Mouse (Mus musculus) megakaryocyte progenitor cell, adult 5-6 weeks (primary cell): ENCODE results near the gene Ip6k2. TPM values are rescaled to one million over a fixed set of nuclear protein-coding genes. Genes with fewer than 3 reads are reported as not detected.

Experiments used
- ATAC-seq: replicated peaks from 2 replicates; pipeline ENCODE4 v1.8.0; 2016; ENCODE audit warnings: mild to moderate bottlenecking, moderate TSS enrichment, inconsistent platforms; ENCODE audit not compliant: poor library complexity
- total RNA-seq, 2 experiments: library from RNA; stranded (forward) in 1 of 2; stranded (reverse) in 1 of 2; fragments of 157-497, 149-512 nt in 1 of 2; fragments of 200-1000 nt in 1 of 2; gene quantifications; 2 replicates each; pipeline versions ENCODE4 v1.2.3 to v1.2.4; 2015 to 2017

Gene Ip6k2
- total RNA-seq, 2 experiments from 2014 or later = 21.1 to 40.9 TPM

DNA sequence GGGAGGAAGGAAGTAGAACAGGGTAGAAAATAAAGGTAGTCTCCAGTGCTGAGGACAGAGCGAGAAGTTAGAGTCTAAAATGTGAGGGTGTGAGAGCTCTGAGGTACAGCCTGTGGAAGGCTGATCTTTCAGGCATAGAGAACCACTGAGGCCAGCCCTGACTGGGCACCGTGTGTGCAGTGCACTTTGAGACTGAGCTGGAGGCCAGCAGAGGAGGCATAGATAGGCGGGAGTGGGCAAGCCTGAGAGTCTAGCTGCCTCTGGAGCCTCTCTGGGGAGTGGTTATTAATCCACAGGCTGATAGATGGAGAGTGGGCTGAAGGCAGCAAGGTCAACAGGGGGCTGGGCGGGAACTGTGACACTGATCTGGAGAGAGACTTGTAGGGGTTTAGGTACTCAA lies 1.7 kb upstream of the Ip6k2 start:
- ATAC-seq = no peak

GRCm38 (mm10) chr9:108782836-108783547 lies 604 bp upstream of the Ip6k2 start:
- no peak for ATAC-seq

GRCm38 (mm10) chr9:108785416-108785815 lies 1.8 kb downstream of the Ip6k2 start:
- no peak for ATAC-seq

- ATAC-seq = no peak
Measured at GRCm38 (mm10) chr9:108786494-108786893, 2.9 kb downstream of the Ip6k2 start.

- no peak for ATAC-seq
Measured at GRCm38 (mm10) chr9:108787080-108787479, 3.5 kb downstream of the Ip6k2 start.

GRCm38 (mm10) chr9:108788713-108789112 lies 5.1 kb downstream of the Ip6k2 start:
- no peak for ATAC-seq

GRCm38 (mm10) chr9:108792307-108792706 lies 8.7 kb downstream of the Ip6k2 start:
- ATAC-seq = peak; percentile 55

- ATAC-seq = peak; percentile 21; the same call in 1 of the 2 replicates
Measured at GRCm38 (mm10) chr9:108792730-108793129, 9.1 kb downstream of the Ip6k2 start.

- no peak for ATAC-seq
Measured at GRCm38 (mm10) chr9:108795281-108795680, 11.7 kb downstream of the Ip6k2 start.

DNA sequence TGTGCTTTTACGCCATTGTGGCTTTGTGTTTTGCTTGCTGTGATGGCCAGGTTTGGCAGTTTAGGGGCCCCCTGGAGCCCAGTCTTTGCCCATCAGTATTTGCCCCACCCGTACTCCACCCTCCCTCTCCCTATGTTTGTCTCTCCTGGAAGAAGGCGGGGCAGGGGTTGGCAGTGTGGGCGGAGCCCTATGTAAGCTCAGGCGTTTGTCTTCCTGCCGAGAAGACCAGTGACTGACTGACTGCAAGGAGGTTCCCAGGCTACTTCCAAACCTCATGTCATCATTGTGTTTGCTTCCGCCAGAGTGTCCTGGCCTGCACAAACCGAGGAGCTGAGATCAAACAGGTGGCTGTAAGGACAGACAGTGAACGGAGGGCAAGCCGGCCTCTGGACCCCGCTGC lies 12.2 kb downstream of the Ip6k2 start:
- peak; percentile 87 for ATAC-seq

DNA sequence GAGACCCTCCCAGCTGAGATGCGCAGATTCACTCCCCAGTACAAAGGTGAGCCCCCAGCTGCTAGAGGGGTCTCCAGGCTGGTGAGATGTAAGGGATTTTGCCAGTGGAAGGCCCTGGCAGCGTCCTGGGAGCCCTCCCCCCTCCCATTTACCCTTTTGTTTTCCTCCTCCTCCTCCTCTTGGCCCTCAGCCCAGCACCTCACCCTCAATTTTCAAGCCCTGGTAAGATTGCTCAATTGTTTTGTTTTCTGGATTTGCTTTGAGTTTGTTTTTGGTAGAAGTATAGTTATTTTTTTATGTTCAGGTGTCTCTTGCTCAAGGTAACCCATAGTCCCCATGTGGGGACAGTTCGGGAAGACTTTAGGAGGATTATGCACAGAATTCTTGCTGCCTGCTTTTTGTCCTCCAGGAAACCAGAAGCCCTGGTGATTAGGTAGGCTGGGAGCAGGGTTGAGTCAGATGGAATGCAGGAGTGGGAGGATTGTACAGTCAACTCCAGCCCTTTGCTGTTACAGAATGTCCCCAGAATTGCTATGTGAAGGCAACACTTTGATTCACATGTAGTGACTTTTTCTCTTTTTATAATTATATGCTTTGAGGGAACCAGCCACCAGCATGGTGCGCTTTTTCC lies 12.9 kb downstream of the Ip6k2 start:
- ATAC-seq = no peak

- ATAC-seq = no peak
Measured at GRCm38 (mm10) chr9:108797477-108797876, 13.9 kb downstream of the Ip6k2 start.

DNA sequence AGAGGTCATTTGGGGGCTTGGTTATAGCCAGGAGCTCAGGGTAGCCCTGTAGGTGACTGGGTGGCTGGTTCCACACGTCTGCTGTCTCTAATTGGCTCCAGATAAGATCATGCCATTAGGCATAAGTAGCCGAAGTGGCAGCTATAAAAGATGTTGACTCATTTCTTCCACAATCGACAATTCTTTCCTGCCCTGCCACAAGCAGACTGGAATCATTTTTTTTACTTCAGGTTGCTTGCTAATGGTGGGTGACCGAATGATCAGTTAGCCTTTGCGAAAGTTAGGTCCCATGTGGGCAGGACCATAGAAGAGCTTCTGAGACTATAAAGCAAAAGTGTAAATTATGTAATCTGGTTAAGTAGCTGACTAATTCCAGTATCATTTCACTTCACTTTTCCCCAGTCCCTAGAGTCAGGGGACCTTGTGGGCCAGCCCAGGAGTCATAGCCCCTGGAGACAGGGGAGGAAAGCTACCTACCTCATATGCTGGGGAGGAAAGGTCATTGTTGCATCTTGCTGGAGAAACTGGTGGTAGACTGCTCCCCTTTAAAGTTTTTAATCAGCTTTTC lies 15.0 kb downstream of the Ip6k2 start:
- no peak for ATAC-seq

- no peak for ATAC-seq
Measured at GRCm38 (mm10) chr9:108799564-108799963, 16.0 kb downstream of the Ip6k2 start.

DNA sequence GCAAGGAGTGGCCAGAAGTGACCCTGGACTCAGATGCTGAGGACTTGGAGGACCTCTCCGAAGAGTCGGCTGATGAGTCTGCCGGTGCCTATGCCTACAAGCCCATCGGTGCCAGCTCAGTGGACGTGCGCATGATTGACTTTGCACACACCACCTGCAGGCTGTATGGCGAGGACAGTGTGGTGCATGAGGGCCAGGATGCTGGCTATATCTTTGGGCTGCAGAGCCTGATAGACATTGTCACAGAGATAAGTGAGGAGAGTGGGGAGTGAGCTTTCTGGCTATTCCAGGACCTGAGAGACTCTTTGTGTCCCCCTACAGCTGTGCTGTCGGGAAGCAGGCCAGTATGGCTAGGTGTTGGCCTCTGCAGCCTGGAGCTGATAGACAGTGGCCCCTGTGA lies 22.2 kb downstream of the Ip6k2 start:
- ATAC-seq = peak; percentile 47

- no peak for ATAC-seq
Measured at GRCm38 (mm10) chr9:108806379-108806778, 22.8 kb downstream of the Ip6k2 start.

DNA sequence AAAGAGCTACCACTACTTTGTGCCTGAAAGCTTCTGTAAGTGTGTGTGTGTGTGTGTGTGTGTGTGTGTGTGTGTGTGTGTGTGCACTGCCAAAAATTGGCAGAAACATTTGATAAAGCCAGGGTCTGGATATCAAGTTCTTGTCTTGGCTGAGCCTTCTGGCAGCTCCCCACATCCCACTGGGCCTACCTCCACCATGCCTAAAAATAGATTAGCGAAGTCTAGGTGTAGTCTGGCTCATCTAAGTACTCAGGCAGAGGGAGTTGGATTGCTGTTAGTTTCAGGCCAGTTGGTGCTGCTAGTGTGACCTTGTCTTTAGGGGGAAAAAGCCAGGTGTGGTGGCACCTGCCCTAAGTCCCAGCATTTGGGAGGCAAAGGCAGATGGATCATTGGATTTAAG lies 23.2 kb downstream of the Ip6k2 start:
- ATAC-seq = peak; percentile 15; the same call in 1 of the 2 replicates

DNA sequence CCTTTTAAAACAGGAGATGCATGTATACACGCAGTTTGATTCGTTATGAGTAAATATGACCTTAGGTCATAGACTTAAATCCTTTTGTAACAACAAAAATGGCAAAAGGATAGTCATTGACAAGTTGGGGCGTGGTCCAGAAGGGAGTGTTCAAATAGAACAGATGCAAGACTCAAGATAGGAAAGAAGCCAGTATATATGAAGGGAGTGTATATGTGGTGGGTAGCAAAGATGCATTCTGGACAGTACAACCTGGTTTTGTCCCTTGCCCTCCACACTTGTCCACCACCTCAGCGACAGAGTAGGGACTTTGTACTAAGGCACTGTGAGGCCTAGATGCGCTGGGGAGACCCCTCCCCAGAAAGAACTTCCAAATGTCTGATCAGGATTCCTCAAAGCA lies 24.1 kb downstream of the Ip6k2 start:
- peak; percentile 45 for ATAC-seq

- peak; percentile 64 for ATAC-seq
Measured at GRCm38 (mm10) chr9:108808163-108808665, 24.6 kb downstream of the Ip6k2 start, which contains the start of gene Nckipsd. Gene Nckipsd, plus strand, starts transcription at chr9:108808368.

- ATAC-seq = peak; percentile 30
Measured at GRCm38 (mm10) chr9:108809188-108809587, 25.6 kb downstream of the Ip6k2 start.

- peak; percentile 33 for ATAC-seq
Measured at GRCm38 (mm10) chr9:108809723-108810122, 26.1 kb downstream of the Ip6k2 start.

DNA sequence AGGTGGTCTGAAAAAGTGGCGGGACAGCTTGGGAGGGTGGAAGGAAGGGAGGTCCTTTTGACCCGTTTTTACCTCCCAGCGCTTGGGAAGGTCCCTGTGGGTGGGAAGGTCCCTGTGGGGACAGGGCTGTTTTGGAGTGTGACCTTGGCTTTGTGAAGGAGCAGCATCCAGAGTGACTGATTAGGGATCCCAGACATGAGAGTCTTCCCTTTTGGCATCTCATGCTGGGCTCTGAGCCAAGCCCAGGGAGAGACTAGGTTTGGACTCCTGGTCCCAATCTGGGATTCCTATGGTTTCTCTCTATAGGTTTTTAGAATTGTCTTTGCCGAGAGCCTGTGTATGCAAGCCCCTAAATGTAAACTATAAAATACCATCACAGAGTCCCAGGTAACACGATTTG lies 26.9 kb downstream of the Ip6k2 start:
- ATAC-seq = no peak
